Mouse (Mus musculus) ES-Bruce4 (cell line): Measurements from ENCODE around the gene Tsc22d1.

Source experiments
- CTCF ChIP-seq: IDR thresholded peaks from one replicate; pipeline ENCODE4 v1.8.1; 2011; ENCODE audit warnings: low read depth, low read length
- POLR2A ChIP-seq: IDR thresholded peaks from one replicate; pipeline ENCODE4 v1.8.1; 2011; ENCODE audit warnings: low read length; ENCODE audit not compliant: insufficient read depth

DNA sequence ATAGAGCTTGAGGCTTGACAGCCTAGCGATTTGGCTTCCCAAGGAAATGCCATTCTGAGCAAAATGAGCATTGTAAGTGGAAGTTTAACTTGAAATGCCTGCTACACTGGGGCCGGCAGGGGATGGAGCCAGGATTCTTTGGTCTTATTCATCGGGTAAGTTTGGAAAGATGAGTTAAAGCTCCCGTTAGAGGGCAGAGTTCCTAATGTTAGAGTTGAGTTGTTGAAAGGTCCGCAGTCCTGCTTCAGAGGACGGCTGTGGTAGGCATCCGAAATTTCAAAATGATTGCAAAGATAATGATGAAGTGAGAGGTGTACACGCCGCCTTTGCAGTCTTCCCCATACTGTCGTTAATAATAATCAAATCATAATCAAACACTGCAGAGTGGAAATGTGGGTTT lies 27.4 kb downstream of the Tsc22d1 start:
- no peak for TF ChIP-seq POLR2A
- TF ChIP-seq CTCF: no peak
